Mouse (Mus musculus) megakaryocyte, embryonic 14.5 days (primary cell): ENCODE results near the gene Ptprg.

Source experiments
- FLI1 ChIP-seq: IDR thresholded peaks from 2 replicates; pipeline ENCODE4 v1.6.1; 2012; ENCODE audit warnings: low read length, inconsistent platforms, mixed read lengths
- GATA1 ChIP-seq: IDR thresholded peaks from 3 replicates; pipeline ENCODE4 v1.6.1; 2012; ENCODE audit warnings: mixed read lengths, low read length, inconsistent platforms, borderline replicate concordance

DNA sequence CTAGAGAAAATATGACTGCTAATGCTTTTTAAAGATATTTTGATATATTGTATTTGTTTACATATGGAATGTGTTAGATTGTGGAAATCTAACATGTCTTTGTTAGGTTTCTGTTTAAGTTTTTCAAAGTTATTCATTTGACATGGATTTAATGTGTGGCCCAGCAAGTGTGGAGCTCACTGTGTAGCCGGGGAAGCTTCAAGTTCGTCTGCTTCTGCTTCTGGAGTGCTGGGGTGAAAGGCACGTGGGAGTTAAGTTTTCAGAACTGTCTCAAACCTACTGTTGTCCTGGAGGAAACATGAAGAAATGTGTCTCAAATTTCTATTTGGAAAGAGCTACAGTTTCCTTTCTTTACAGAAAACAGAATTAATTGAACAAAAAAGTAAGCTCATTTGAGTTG is 311.5 kb downstream of the Ptprg start:
- TF ChIP-seq GATA1 (no peak), FLI1 (no peak)
